Mouse (Mus musculus): ENCODE results near the gene Nlrp6.

- TF ChIP-seq POLR2A (IDR thresholded peaks at IDR 0.05; ENCODE audit: insufficient read depth, low read depth, low read length) (no peak), CTCF (IDR thresholded peaks at IDR 0.05) (no peak)
Measured at GRCm38 (mm10) chr7:140970931-140971330, 50.2 kb downstream of the Nlrp6 start.

Measured in heart, adult 2 months (tissue).